Mouse (Mus musculus) layer of hippocampus, postnatal 25 days (tissue): ENCODE results near the gene Slpi. TPM values are rescaled to one million over a fixed set of nuclear protein-coding genes. Genes with fewer than 3 reads are reported as not detected.

ENCODE experiments used
- DNase-seq, 2 experiments: peaks; one replicate each; pipeline ENCODE4 v3.0.0; 2022; ENCODE audit warnings: mixed read lengths in 2 of 2, low spot score in 1 of 2; ENCODE audit errors: extremely low spot score in 1 of 2
- total RNA-seq, 2 experiments: library from RNA; stranded (reverse); gene quantifications; 2 replicates each; pipeline ENCODE4 v1.2.3; 2021

The Slpi gene
- under 1 TPM; 0.59 to 0.68 TPM for total RNA-seq

- DNase-seq: no peak
Observed at GRCm38 (mm10) chr2:164389020-164389419, at the start of gene Slpi. Gene Slpi (minus strand): TSS chr2:164389095.

GRCm38 (mm10) chr2:164438257-164438656 is 49.4 kb upstream of the Slpi start:
- no peak for DNase-seq

- no peak for DNase-seq
Observed at GRCm38 (mm10) chr2:164437710-164438109, 48.8 kb upstream of the Slpi start.

DNA sequence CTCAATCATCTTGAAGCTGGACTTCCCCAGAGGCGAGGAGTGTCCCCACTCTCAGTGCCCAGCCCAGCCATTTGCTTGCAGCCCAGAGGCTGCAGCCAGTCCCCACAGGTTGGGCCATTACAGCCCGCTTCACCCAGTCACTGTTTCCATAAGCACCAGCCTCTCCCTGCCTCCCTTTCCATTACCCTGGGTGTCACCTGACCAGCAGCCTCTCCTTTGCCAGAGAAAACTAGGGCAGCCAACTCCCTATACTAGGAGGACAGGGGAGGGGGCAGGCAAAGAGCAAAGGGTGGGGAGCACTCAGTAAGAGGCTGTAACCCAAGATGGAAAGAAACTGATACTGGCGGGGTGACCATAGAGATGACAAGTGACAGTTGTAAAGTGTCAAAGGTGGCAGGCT is 48.1 kb upstream of the Slpi start:
- DNase-seq: no peak

DNA sequence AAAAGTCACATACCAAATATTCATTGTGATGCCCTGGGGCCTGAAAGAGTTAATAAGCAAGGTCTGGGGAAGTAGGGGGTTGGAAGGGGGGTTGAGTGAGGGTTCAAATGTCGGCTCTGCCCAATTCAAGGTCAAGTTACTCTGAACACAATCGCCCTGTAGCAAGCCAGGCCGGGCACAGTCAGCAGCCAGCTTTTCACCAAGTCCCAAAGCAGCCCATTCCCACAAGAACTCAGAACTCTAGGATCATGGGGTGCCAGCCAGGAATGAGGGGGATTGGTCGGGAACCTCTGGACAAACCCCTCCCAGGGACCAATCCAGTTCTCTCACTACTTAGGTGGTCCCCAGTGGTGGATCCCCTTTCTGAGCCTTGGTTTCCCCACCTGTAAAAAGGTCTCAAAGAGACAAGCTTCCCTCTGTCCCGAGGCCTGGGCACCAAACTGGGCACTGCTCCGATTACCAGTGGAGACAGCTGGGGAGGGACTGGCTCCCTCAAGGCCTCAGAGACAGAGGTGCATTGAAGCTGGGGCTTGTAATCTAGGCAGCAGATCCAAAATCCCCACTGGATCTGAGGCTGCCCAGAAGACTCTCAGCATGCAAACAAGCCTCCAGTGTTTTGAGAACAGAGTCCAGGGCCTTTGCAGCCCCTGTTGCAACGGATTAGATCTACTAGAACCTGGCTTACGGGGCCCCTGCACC is 47.5 kb upstream of the Slpi start:
- DNase-seq: no peak

DNA sequence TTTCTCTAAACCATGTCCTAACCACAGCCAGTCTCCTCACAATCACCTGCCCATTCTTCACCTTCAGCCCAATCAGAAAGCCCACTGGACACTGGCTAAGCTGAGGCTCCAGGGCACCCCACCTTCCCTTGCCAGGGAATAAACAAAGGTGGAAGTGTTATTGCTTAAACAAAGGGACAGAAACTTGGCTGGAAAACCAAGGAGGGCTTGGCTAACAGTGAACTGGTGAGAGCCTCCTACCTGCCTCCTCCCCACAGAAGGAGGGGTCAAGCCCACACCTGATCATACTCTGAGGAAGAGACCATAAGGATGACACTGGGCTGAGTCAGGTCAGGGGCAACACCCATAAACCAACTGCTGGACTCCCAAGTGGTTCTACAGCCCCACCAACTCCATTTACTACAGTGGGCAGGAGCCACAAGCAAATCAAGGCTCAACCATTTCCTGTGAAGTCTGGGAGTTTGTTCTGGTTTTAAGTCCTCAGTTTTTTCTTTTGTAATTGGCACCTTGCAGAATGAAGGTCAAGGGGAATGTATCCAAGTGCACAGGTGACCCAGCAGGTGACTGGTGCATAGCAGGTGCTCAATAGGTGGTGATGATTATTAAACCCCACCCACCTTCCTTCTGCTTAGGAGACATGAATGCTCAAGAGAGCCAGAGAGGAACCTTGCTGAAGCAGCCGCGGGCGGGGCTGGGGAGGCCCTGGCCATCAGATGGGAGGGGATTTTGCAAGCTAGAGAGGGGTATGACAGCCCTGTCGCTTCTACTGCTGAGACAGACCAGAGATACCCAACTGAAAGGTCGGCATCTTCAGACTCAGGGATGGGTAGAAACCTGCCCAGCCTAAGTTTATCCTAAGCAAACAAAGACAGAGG is 46.6 kb upstream of the Slpi start:
- no peak for DNase-seq

- DNase-seq: no peak
Observed at GRCm38 (mm10) chr2:164434681-164435080, 45.8 kb upstream of the Slpi start.

GRCm38 (mm10) chr2:164433278-164433895 is 44.5 kb upstream of the Slpi start:
- no peak for DNase-seq

DNA sequence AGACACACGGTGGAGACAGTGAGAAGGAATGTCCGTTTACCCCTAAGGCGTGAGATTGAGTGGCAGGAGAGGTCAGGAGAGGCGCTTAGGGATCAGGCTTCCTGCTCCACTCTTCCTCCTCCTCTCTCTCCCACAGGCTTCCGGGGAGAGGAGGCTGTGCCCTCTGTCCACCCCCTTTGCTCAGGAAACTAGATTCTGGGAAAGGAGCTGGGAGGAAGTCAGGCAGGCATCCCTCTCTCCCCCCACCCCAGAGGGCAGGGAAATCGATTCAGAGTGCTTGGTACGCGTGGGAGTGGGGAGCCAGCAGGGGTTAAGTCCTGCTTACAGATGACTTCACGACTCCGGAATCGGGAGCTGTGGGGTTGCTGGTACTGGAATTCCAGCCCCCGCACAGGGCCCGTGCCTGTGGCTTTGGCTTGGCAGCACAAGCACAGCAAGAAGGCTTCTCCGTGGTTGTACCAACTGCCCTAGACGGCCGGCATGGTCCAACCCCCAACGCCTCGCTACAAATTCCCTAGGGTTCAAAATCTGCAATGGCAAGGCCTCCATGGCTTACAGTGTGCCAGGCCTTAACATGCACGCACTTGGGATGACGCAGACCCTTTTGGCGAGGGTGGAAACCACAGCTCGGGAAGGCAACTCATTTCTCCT is 43.8 kb upstream of the Slpi start:
- DNase-seq: no peak

GRCm38 (mm10) chr2:164431676-164432465 is 43.0 kb upstream of the Slpi start:
- DNase-seq: no peak

- DNase-seq: no peak
Observed at GRCm38 (mm10) chr2:164430697-164431096, 41.8 kb upstream of the Slpi start.

GRCm38 (mm10) chr2:164429881-164430615 is 41.2 kb upstream of the Slpi start:
- DNase-seq: no peak

GRCm38 (mm10) chr2:164428451-164428850 is 39.6 kb upstream of the Slpi start:
- DNase-seq: no peak

- no peak for DNase-seq
Observed at GRCm38 (mm10) chr2:164426952-164427351, 38.1 kb upstream of the Slpi start.

- no peak for DNase-seq
Observed at GRCm38 (mm10) chr2:164426121-164426520, 37.2 kb upstream of the Slpi start.

DNA sequence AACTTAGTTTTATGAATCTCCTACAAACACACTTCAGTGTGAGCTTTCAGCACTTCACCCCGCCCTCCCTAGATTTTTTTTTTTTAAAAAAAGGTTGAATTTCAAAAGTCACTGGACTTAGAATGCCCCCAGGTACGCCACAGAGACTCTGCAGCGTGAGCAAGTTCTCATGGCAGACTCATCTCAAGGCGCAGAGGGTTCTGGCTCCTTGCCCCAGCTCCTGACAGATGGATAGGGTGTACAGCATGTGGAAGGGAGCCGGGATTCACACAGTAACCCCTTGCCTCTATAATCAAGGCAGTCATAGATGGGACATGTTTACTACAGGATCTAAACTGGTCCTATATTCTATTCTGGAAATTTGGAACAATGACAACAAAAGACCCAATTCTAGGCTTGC is 36.5 kb upstream of the Slpi start:
- no peak for DNase-seq

DNA sequence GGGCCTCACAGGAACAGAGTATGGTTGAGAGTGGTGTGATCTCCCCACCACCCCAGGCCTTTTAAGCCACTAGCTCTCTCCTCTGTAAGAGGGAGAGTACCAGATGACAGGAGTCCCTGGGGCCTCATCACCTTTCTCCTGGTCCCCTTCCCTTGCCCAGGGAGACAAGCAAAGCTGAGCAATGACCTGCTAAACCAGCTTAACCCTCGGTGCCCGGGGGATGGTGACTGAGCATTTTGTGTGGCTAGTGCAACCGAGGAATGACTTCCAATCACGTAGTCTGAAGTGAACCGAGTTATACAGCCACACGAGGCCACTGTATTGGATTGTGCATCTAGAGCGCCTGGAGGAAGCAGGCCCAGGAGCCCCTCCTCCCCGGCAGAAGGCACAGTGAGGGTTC is 35.5 kb upstream of the Slpi start:
- no peak for DNase-seq

- no peak for DNase-seq
Observed at GRCm38 (mm10) chr2:164423464-164423863, 34.6 kb upstream of the Slpi start.

DNA sequence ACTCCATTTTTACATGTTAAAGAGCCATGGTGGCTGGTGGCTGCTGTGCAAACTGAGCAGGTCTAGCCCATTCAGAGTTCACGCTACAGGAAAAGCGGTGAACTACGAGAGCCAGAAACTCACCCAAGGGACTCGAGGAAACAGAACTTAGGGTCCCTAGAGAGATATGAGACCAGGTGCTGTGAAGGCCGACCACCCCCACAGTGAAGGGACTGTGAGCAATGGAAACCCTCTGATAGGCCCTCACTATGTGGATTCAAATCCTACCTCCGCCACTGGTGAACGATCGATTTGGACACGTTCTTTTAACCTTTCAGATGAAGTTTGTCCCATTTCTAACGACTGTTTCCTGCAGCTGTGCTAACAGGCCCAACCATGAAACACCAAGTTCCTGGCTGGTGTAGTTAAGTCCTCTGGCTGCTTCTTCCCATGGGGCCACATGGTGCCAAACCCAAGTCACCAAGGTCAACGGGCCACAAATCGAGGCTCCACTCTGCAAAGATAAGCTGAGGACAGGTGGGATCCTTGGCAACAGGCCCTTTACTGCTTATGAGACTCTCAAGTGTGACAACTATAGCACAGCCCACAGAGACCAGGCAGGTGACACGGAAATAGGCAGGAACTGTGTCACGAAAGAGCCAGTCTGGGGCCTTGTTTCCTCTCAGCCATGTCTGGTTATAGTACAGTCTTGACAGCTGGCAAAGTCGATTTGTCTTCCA is 33.9 kb upstream of the Slpi start:
- DNase-seq: no peak
